Mouse (Mus musculus): ENCODE measurements around the gene Bend4. TPM values are rescaled to one million over a fixed set of nuclear protein-coding genes. Genes with fewer than 3 reads are reported as not detected.

The Bend4 gene
- total RNA-seq, 2 experiments from 2014 or later, result 10.8 to 11.2 TPM

DNA sequence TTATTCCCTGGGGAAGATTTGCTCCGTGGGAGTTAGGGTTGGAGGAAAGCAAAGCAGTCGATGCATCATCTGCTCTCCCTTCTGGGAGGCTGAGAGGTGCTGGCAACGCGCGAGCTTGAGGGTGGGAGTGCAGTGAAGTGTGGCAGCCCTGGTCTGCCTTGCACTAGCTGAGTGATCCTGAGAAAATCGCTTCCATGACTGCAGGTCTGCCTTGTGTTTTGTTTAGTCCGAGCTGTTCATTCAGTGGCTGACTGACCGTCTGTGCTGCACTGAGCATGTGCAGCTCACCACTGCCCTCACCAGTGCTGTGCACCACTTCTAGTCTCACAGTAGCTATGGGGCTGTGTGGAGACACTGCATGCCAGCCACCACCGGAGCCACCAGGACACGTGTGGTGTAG is 79.2 kb downstream of the Bend4 start:
- intact Hi-C loops (cut with DNase I), result no loop called here
- no peak for DNase-seq (ENCODE audit: extremely low spot score in 1 of 2, low spot score in 2 of 2)

DNA sequence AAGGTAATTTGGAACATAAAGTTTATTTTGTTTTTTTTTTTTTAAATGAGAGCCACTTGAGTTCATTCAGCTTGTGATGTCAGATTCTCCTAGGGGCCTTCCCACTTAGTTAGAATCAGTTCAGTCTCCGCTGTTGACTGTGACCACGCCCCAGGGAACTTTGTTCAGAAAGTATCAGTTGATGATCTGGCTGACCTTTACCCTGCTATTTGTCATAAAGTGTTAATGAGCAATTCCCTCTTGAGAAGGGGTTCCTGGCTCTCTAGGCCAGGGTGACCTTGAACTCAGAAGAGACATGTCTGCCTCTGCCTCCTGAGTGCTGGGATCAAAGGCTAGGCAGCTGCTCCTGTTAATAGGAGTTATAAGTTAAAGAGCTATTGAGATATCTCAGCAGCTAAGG is 81.0 kb downstream of the Bend4 start:
- DNase-seq (ENCODE audit: extremely low spot score in 1 of 2, low spot score in 2 of 2), result no peak
- intact Hi-C loops (cut with DNase I), result no loop called here

Other genes with a start within 250 kb of the Bend4 start
- 10 to 100 TPM; 74.9 to 81.3 TPM for gene Tmem33, start 167.7 kb downstream of the Bend4 start, total RNA-seq (2021)
- gene Slc30a9, start 121.4 kb downstream of the Bend4 start, total RNA-seq (2021), result 100 to 1,000 TPM; 179 to 180 TPM
- 1 to 10 TPM; 1.4 to 1.9 TPM for gene Shisa3, start 179.6 kb upstream of the Bend4 start, total RNA-seq (2021)

All from left cerebral cortex, postnatal 10 days (tissue).